Mouse (Mus musculus): Measurements from ENCODE around the gene Gm8765.
"Not testable (repeated sequence)": the region's sequence is repeated elsewhere in the genome, so short reads cannot be mapped to it uniquely, and the experiment has no call there.

Gm8765 gene

GRCm38 (mm10) chr13:50698012-50698411, at the start of gene Gm8765:
Gene Gm8765 (plus strand): TSS chr13:50698312.
- DNase-seq (ENCODE audit: low spot score): not testable (repeated sequence)

DNA sequence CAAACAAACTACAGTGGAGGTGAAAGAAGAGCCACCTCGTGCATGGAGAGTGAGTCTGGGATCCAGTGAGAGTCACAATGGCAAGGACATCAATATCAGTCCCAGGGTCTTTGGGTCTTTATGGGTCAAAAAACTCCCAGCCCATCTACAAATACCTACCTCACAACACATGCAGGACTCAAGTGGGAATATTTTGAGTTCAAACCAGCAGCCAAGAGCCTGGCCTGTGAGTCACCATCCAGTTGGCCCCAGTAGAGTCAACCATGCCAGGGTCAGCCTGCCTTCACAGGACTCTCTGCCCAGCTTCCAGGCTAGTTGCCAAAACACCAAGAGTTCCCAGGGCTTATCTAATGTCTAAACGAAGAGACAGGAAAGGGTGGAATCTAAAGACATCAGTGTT, 49.3 kb upstream of the Gm8765 start:
- DNase-seq (ENCODE audit: low spot score): not testable (repeated sequence)

- not testable (repeated sequence) for DNase-seq (ENCODE audit: low spot score)
These were observed 52.2 kb downstream of the Gm8765 start for GRCm38 (mm10) chr13:50750282-50750681.

DNA sequence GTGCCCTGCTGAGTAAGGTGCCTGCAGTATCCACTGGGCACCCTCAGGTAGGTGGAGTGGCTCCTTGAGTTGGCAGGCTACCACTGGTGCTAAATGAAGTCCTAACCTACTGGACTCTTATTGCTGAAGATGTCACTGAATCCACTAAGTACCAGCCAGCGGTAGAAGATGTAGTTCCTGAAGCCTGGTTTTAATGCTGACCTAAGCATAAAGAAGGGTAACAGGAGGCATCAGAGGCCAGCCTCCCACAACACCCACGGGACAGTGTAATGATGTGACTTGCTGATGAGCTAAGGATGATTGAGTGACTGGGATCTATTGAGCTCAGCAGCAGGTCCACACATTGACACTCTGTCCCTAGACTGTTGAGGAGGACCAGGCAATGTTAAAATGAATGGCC, 53.6 kb downstream of the Gm8765 start:
- no peak for DNase-seq (ENCODE audit: low spot score)

DNA sequence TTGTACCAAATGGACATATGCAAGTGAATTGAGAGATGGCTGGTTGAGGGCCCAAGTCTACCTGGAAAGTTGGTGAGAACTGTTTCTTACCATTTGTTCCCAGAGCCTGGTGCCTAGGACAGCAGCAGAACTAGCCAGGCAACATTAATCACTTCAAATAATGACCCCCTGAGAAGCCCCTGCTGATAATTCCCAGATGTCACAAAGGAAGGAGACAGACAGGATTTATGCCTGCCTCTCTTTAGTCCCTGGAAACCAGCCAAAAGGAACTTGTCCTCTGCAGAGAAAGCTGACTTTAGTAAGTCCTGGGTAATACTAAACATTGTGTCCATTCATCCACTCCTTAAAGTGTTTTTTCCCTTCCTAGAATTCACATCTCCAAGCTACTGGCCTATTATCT, 54.8 kb downstream of the Gm8765 start:
- not testable (repeated sequence) for DNase-seq (ENCODE audit: low spot score)
